Mouse (Mus musculus) neural tube, embryonic 13.5 days (tissue): Measurements from ENCODE around the gene Jmjd6. TPM values are rescaled to one million over a fixed set of nuclear protein-coding genes. Genes with fewer than 3 reads are reported as not detected.

ENCODE experiments used
- ATAC-seq: fragments of 200-750 bp; cut with Nextera tagmentation; 2 replicates; pipeline ENCODE4 v1.8.0; 2017; ENCODE audit warnings: low read depth, mild to moderate bottlenecking, moderate TSS enrichment, moderate library complexity
- H3K27ac ChIP-seq: fragments of 300-500 bp; sonication (generic); replicated peaks from 2 replicates; pipeline ENCODE4 v1.5.1; 2015; ENCODE audit warnings: moderate library complexity, mild to moderate bottlenecking, inconsistent platforms
- H3K27me3 ChIP-seq: fragments of 300-500 bp; sonication (generic); 2 replicates; pipeline ENCODE4 v1.6.1; 2015; ENCODE audit warnings: mild to moderate bottlenecking, inconsistent platforms
- H3K36me3 ChIP-seq: fragments of 300-500 bp; sonication (generic); 2 replicates; pipeline ENCODE4 v1.6.1; 2015; ENCODE audit warnings: mild to moderate bottlenecking, inconsistent platforms
- H3K4me1 ChIP-seq: fragments of 300-500 bp; sonication (generic); replicated peaks from 2 replicates; pipeline ENCODE4 v1.6.1; 2015; ENCODE audit warnings: inconsistent platforms
- H3K4me2 ChIP-seq: fragments of 300-500 bp; sonication (generic); 2 replicates; pipeline ENCODE4 v1.6.1; 2015; ENCODE audit warnings: inconsistent platforms, mild to moderate bottlenecking, moderate library complexity
- H3K4me3 ChIP-seq: fragments of 300-500 bp; sonication (generic); 2 replicates; pipeline ENCODE4 v1.5.1; 2015; ENCODE audit warnings: mild to moderate bottlenecking, inconsistent platforms
- H3K9ac ChIP-seq: fragments of 300-500 bp; sonication (generic); 2 replicates; pipeline ENCODE4 v1.6.1; 2015; ENCODE audit warnings: moderate library complexity, mild to moderate bottlenecking, inconsistent platforms
- H3K9me3 ChIP-seq: fragments of 300-500 bp; sonication (generic); 2 replicates; pipeline ENCODE4 v1.6.1; 2016; ENCODE audit warnings: inconsistent platforms
- WGBS: fragments of 180-500 bp; shearing (Covaris S2); methylation state at CpG from one replicate; pipeline ENCODE4 v1.1.7; 2015; 5-methylcytosine and 5-hydroxymethylcytosine counted together
- polyA plus RNA-seq: library from polyadenylated mRNA; unstranded; fragments of >200 nt; fragmentation: Nextera tagmentation; extraction: Ambion mirVana; gene quantifications from 2 replicates; pipeline ENCODE4 v1.2.1, GENCODE M21; 2015

Gene Jmjd6
- polyA plus RNA-seq, 1 experiment from 2014 or later = 75.3 TPM

- Histone ChIP-seq H3K4me3 (no peak overlapping the region), H3K4me1 (peaks cover 58% of the 10 kb centered on the region), H3K9me3 (no peaks in the 10 kb centered on the region), H3K27ac (peak overlapping the region; percentile 46; the same call in 1 of the 2 replicates), H3K36me3 (no peaks in the 10 kb centered on the region), H3K27me3 (no peaks in the 10 kb centered on the region), H3K4me2 (no peak overlapping the region), H3K9ac (peak overlapping the region; percentile 50)
- 33% methylated on average over 7 of the region's 7 CpGs for WGBS
- no peak for ATAC-seq
Measured at GRCm38 (mm10) chr11:116807938-116808606, 35.2 kb downstream of the Jmjd6 start.

- H3K9me3 ChIP-seq = no peaks in the 10 kb centered on the region
- no peaks in the 10 kb centered on the region for H3K36me3 ChIP-seq
- peaks cover 52% of the 10 kb centered on the region for H3K4me1 ChIP-seq
- H3K9ac ChIP-seq = peak overlapping the region; percentile 50
- H3K27ac ChIP-seq = peak overlapping the region; percentile 46; the same call in 1 of the 2 replicates
- no peak overlapping the region for H3K4me3 ChIP-seq
- H3K4me2 ChIP-seq = no peak overlapping the region
- no peaks in the 10 kb centered on the region for H3K27me3 ChIP-seq
- no peak for ATAC-seq
- 66% methylated on average over 3 of the region's 3 CpGs for WGBS
Measured at GRCm38 (mm10) chr11:116807526-116807925, 35.7 kb downstream of the Jmjd6 start.

GRCm38 (mm10) chr11:116807116-116807515, 36.1 kb downstream of the Jmjd6 start:
- no peak overlapping the region for H3K4me3 ChIP-seq
- H3K27ac ChIP-seq = no peak overlapping the region
- no peak overlapping the region for H3K9ac ChIP-seq
- H3K9me3 ChIP-seq = no peaks in the 10 kb centered on the region
- no peak overlapping the region for H3K4me2 ChIP-seq
- ATAC-seq = no peak
- H3K4me1 ChIP-seq = peaks cover 48% of the 10 kb centered on the region
- WGBS = 64% methylated on average over 7 of the region's 7 CpGs
- no peaks in the 10 kb centered on the region for H3K36me3 ChIP-seq
- H3K27me3 ChIP-seq = no peaks in the 10 kb centered on the region

GRCm38 (mm10) chr11:116806136-116807071, 36.8 kb downstream of the Jmjd6 start:
- Histone ChIP-seq H3K4me2 (no peak overlapping the region), H3K27me3 (no peaks in the 10 kb centered on the region), H3K4me1 (peaks cover 42% of the 10 kb centered on the region), H3K9ac (0 out of 2 replicates have a peak overlapping the region, but pooled peaks have one; percentile 45), H3K27ac (peak overlapping the region; percentile 33; the same call in 1 of the 2 replicates), H3K36me3 (no peaks in the 10 kb centered on the region), H3K4me3 (no peak overlapping the region), H3K9me3 (no peaks in the 10 kb centered on the region)
- no peak for ATAC-seq
- 78% methylated on average over 15 of the region's 15 CpGs for WGBS

DNA sequence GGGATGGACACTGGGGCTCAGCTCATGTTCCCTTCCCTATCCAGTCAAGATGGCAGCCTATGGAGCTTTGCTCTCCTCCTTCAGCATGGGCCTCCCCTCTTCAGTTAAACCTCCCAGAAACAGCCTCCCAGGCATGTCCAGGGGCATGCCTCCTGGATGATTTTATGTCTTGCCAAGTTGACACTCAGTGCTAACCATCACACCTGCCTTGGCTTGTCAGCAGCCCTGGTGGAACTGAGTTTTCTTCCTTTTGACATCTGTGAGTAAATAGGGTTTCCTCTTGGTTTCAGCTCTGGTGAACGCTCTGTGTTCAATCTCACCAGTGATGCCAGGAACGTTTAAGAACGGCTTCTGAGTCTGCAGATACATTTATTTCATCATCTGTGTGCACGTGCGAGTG, 40.5 kb downstream of the Jmjd6 start:
- no peak overlapping the region for H3K4me3 ChIP-seq
- WGBS = 92% methylated on average over 5 of the region's 5 CpGs
- no peak overlapping the region for H3K4me2 ChIP-seq
- H3K9ac ChIP-seq = no peak overlapping the region
- no peak for ATAC-seq
- H3K36me3 ChIP-seq = no peaks in the 10 kb centered on the region
- no peaks in the 10 kb centered on the region for H3K9me3 ChIP-seq
- H3K4me1 ChIP-seq = peaks cover 8% of the 10 kb centered on the region; the same call in 1 of the 2 replicates
- no peak overlapping the region for H3K27ac ChIP-seq
- no peaks in the 10 kb centered on the region for H3K27me3 ChIP-seq

DNA sequence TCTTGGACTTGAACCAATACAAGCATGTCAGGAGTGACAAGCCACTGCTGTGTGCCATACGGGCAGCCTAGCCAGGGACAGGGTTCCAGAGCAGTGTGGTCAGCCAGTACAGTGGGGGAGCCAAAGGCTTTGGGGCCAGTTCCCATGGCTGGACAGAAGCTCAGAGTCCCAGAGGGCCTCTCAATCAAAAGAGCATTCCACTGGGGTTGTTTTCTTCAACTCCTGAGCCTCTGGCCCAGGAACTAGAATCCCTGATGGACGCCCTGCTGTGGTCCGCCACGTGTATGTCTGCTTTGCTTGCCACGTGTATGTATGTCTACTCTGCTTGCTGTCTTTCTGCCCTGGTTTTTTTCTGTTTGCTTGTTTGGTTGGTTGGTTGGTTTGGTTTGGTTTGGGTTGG, 42.1 kb downstream of the Jmjd6 start:
- Histone ChIP-seq H3K4me3 (no peak overlapping the region), H3K4me1 (0 out of 2 replicates have a peak, but pooled peaks cover under 1% of the 10 kb centered on the region), H3K4me2 (no peak overlapping the region), H3K36me3 (no peaks in the 10 kb centered on the region), H3K27me3 (no peaks in the 10 kb centered on the region), H3K9ac (no peak overlapping the region), H3K27ac (no peak overlapping the region), H3K9me3 (no peaks in the 10 kb centered on the region)
- no peak for ATAC-seq
- WGBS = 73% methylated on average over 5 of the region's 5 CpGs

DNA sequence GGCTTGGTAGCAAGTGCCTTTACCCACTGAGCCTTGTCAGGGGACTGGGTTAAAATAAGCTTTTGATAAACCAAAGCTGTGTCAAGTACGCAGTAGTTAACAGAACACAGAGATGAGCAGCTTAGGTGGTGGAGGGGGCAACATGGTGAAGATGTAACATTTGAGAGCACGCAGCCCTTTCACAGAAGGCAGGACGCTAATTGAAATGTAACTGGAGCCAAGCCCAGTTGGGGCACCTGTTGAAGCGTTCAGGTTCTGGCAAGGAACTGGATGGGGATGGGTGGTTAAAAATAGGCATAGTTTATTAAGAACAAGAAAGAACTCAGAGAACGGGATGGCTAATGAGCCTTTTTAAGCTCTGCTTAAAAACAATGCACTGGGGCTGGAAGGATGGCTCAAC, 43.9 kb downstream of the Jmjd6 start:
- no peak overlapping the region for H3K4me3 ChIP-seq
- no peak overlapping the region for H3K9ac ChIP-seq
- H3K4me1 ChIP-seq = no peaks in the 10 kb centered on the region
- H3K36me3 ChIP-seq = no peaks in the 10 kb centered on the region
- H3K27me3 ChIP-seq = no peaks in the 10 kb centered on the region
- H3K4me2 ChIP-seq = no peak overlapping the region
- H3K27ac ChIP-seq = no peak overlapping the region
- no peak for ATAC-seq
- H3K9me3 ChIP-seq = no peaks in the 10 kb centered on the region
- WGBS = 90% methylated on average over 5 of the region's 5 CpGs

Other genes starting within 250 kb of the Jmjd6 start
- gene Rhbdf2, start 216.4 kb downstream of the Jmjd6 start, polyA plus RNA-seq = 3.7 TPM in 2 replicates
- gene Prcd, start 189.9 kb downstream of the Jmjd6 start, polyA plus RNA-seq = 1.9 and 2.3 TPM in 2 replicates
- gene Cygb, start 189.1 kb downstream of the Jmjd6 start, polyA plus RNA-seq = 16.1 and 17.2 TPM in 2 replicates
- gene St6galnac1, start 67.9 kb downstream of the Jmjd6 start, polyA plus RNA-seq = not detected in 2 replicates
- gene Mxra7, start 15.4 kb downstream of the Jmjd6 start, polyA plus RNA-seq = 59.4 and 62.0 TPM in 2 replicates
- 71.8 and 76.7 TPM in 2 replicates for gene Mettl23, start 171 bp downstream of the Jmjd6 start, polyA plus RNA-seq
- gene Mfsd11, start 9.0 kb upstream of the Jmjd6 start, polyA plus RNA-seq = 42.9 and 47.3 TPM in 2 replicates
- gene Srsf2, start 9.6 kb upstream of the Jmjd6 start, polyA plus RNA-seq = 624 and 649 TPM in 2 replicates
- gene Mgat5b, start 75.4 kb upstream of the Jmjd6 start, polyA plus RNA-seq = 28.4 and 28.5 TPM in 2 replicates